Mouse (Mus musculus): ENCODE measurements around the gene Faap24. TPM values are rescaled to one million over a fixed set of nuclear protein-coding genes. Genes with fewer than 3 reads are reported as not detected.

Gene Faap24
- polyA plus RNA-seq, 1 experiment from 2014 or later: 21.9 TPM

GRCm38 (mm10) chr7:35362253-35362652, 34.4 kb downstream of the Faap24 start:
- no peak overlapping the region for H3K9ac ChIP-seq (replicated peaks)
- WGBS: 75% methylated on average over 5 of the region's 5 CpGs
- H3K36me3 ChIP-seq: no peaks in the 10 kb centered on the region
- H3K27ac ChIP-seq: no peak overlapping the region
- ATAC-seq: no peak
- H3K4me3 ChIP-seq (replicated peaks): no peak overlapping the region
- no peaks in the 10 kb centered on the region for H3K27me3 ChIP-seq
- H3K4me2 ChIP-seq (replicated peaks): no peak overlapping the region
- no peaks in the 10 kb centered on the region for H3K9me3 ChIP-seq
- no peaks in the 10 kb centered on the region for H3K4me1 ChIP-seq (replicated peaks)

GRCm38 (mm10) chr7:35357621-35358020, 39.0 kb downstream of the Faap24 start:
- ATAC-seq: no peak
- Histone ChIP-seq H3K36me3 (no peaks in the 10 kb centered on the region), H3K27me3 (no peaks in the 10 kb centered on the region), H3K9ac (replicated peaks) (no peak overlapping the region), H3K27ac (no peak overlapping the region), H3K9me3 (no peaks in the 10 kb centered on the region), H3K4me1 (replicated peaks) (no peaks in the 10 kb centered on the region; the same call in 1 of the 2 replicates), H3K4me3 (replicated peaks) (no peak overlapping the region), H3K4me2 (replicated peaks) (no peak overlapping the region)
- WGBS: 88% methylated on average over 12 of the region's 12 CpGs

- Histone ChIP-seq H3K4me2 (replicated peaks) (no peak overlapping the region), H3K9me3 (no peaks in the 10 kb centered on the region), H3K9ac (replicated peaks) (no peak overlapping the region), H3K4me3 (replicated peaks) (no peak overlapping the region), H3K27ac (no peak overlapping the region), H3K27me3 (no peaks in the 10 kb centered on the region), H3K36me3 (no peaks in the 10 kb centered on the region), H3K4me1 (replicated peaks) (no peaks in the 10 kb centered on the region; the same call in 1 of the 2 replicates)
- ATAC-seq: no peak
- WGBS: 89% methylated on average over 5 of the region's 5 CpGs
These were observed 41.2 kb downstream of the Faap24 start for GRCm38 (mm10) chr7:35355303-35355872.

GRCm38 (mm10) chr7:35353306-35353705, 43.3 kb downstream of the Faap24 start:
- no peak overlapping the region for H3K27ac ChIP-seq
- no peaks in the 10 kb centered on the region for H3K9me3 ChIP-seq
- H3K4me3 ChIP-seq (replicated peaks): no peak overlapping the region
- H3K4me2 ChIP-seq (replicated peaks): no peak overlapping the region
- no peak overlapping the region for H3K9ac ChIP-seq (replicated peaks)
- no peak for ATAC-seq
- 89% methylated on average over 15 of the region's 15 CpGs for WGBS
- H3K27me3 ChIP-seq: no peaks in the 10 kb centered on the region
- H3K36me3 ChIP-seq: no peaks in the 10 kb centered on the region
- no peaks in the 10 kb centered on the region; the same call in 1 of the 2 replicates for H3K4me1 ChIP-seq (replicated peaks)

GRCm38 (mm10) chr7:35351155-35351554, 45.5 kb downstream of the Faap24 start:
- no peaks in the 10 kb centered on the region for H3K36me3 ChIP-seq
- no peak overlapping the region for H3K4me3 ChIP-seq (replicated peaks)
- WGBS: 89% methylated on average over 3 of the region's 3 CpGs
- H3K4me2 ChIP-seq (replicated peaks): no peak overlapping the region
- no peaks in the 10 kb centered on the region for H3K27me3 ChIP-seq
- no peaks in the 10 kb centered on the region for H3K9me3 ChIP-seq
- H3K4me1 ChIP-seq (replicated peaks): no peaks in the 10 kb centered on the region; the same call in 1 of the 2 replicates
- no peak for ATAC-seq
- no peak overlapping the region for H3K27ac ChIP-seq
- H3K9ac ChIP-seq (replicated peaks): no peak overlapping the region

- H3K4me2 ChIP-seq (replicated peaks): no peak overlapping the region
- no peak overlapping the region for H3K9ac ChIP-seq (replicated peaks)
- no peaks in the 10 kb centered on the region for H3K27me3 ChIP-seq
- H3K36me3 ChIP-seq: no peaks in the 10 kb centered on the region
- H3K4me3 ChIP-seq (replicated peaks): no peak overlapping the region
- H3K9me3 ChIP-seq: no peaks in the 10 kb centered on the region
- WGBS: 93% methylated on average over 8 of the region's 8 CpGs
- no peak overlapping the region for H3K27ac ChIP-seq
- no peaks in the 10 kb centered on the region for H3K4me1 ChIP-seq (replicated peaks)
- no peak for ATAC-seq
These were observed 46.6 kb downstream of the Faap24 start for GRCm38 (mm10) chr7:35349886-35350684.

GRCm38 (mm10) chr7:35349022-35349421, 47.6 kb downstream of the Faap24 start:
- H3K27ac ChIP-seq: no peak overlapping the region
- H3K4me2 ChIP-seq (replicated peaks): no peak overlapping the region
- H3K9me3 ChIP-seq: no peaks in the 10 kb centered on the region
- H3K4me3 ChIP-seq (replicated peaks): no peak overlapping the region
- H3K27me3 ChIP-seq: no peaks in the 10 kb centered on the region
- no peaks in the 10 kb centered on the region for H3K36me3 ChIP-seq
- H3K9ac ChIP-seq (replicated peaks): no peak overlapping the region
- WGBS: 89% methylated on average over 4 of the region's 4 CpGs
- no peaks in the 10 kb centered on the region for H3K4me1 ChIP-seq (replicated peaks)
- ATAC-seq: no peak

- Histone ChIP-seq H3K4me2 (replicated peaks) (no peak overlapping the region), H3K9ac (replicated peaks) (no peak overlapping the region), H3K9me3 (no peaks in the 10 kb centered on the region), H3K4me1 (replicated peaks) (no peaks in the 10 kb centered on the region), H3K27me3 (no peaks in the 10 kb centered on the region), H3K27ac (no peak overlapping the region), H3K36me3 (no peaks in the 10 kb centered on the region), H3K4me3 (replicated peaks) (no peak overlapping the region)
- WGBS: 77% methylated on average over 17 of the region's 18 CpGs
- no peak for ATAC-seq
These were observed 48.5 kb downstream of the Faap24 start for GRCm38 (mm10) chr7:35347918-35348700.

- no peak overlapping the region for H3K9ac ChIP-seq (replicated peaks)
- H3K27me3 ChIP-seq: no peaks in the 10 kb centered on the region
- H3K27ac ChIP-seq: no peak overlapping the region
- H3K4me3 ChIP-seq (replicated peaks): no peak overlapping the region
- no peaks in the 10 kb centered on the region for H3K9me3 ChIP-seq
- H3K4me1 ChIP-seq (replicated peaks): 0 out of 2 replicates have a peak, but pooled peaks cover 4% of the 10 kb centered on the region
- H3K4me2 ChIP-seq (replicated peaks): no peak overlapping the region
- WGBS: 96% methylated on average over 5 of the region's 5 CpGs
- no peak for ATAC-seq
- H3K36me3 ChIP-seq: no peaks in the 10 kb centered on the region
These were observed 51.8 kb downstream of the Faap24 start for GRCm38 (mm10) chr7:35344785-35345330.

GRCm38 (mm10) chr7:35342498-35342897, 54.1 kb downstream of the Faap24 start:
- Histone ChIP-seq H3K36me3 (no peaks in the 10 kb centered on the region), H3K9me3 (no peaks in the 10 kb centered on the region), H3K4me3 (replicated peaks) (no peak overlapping the region), H3K4me1 (replicated peaks) (0 out of 2 replicates have a peak, but pooled peaks cover 4% of the 10 kb centered on the region), H3K4me2 (replicated peaks) (no peak overlapping the region), H3K9ac (replicated peaks) (no peak overlapping the region), H3K27ac (no peak overlapping the region), H3K27me3 (no peaks in the 10 kb centered on the region)
- no peak for ATAC-seq
- 80% methylated on average over 4 of the region's 4 CpGs for WGBS
